Mouse (Mus musculus): ENCODE measurements at regions not wholly inside any gene's neighbourhood (a gene's known extent, or its start where the extent isn't known, plus 50 kb on each side); places are given as distances from the start of the nearest gene placed in this dataset.

DNA sequence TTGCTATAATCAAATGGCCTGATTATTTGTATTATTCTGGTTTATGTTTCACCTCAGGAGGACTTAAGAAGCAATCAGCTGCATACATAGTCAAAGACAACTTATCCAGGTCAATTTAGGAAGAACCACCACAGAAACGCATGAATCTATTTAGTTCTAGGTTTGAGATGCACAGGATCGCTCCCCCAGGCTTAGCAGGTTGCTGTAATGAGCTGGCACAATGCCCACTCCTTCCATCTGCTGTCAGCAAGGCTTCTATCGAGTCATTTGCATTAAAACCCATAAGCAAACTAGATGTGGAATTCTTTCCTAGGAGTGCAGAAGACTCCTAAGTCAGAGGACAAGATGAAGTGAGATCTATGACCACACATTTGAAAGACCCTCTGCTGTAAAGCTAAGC lies 455.6 kb downstream of the Tecrl start:
- no peak for TF ChIP-seq POLR2A (IDR thresholded peaks at IDR 0.05; ENCODE audit: extremely low read depth, insufficient read depth, low read length)
- TF ChIP-seq CTCF (IDR thresholded peaks at IDR 0.05; ENCODE audit: extremely low read depth, insufficient read depth, low read length): no peak
